Mouse (Mus musculus) thymus, adult 2 months (tissue): ENCODE measurements around the gene Msi2.

ENCODE experiments used
- CTCF ChIP-seq: fragments of 200-500 bp; IDR thresholded peaks from 2 replicates; pipeline ENCODE4 v1.5.1; 2012; ENCODE audit warnings: mild to moderate bottlenecking, control low read depth, low read length, moderate library complexity, borderline replicate concordance; ENCODE audit not compliant: control insufficient read depth, poor library complexity, insufficient read depth; ENCODE audit errors: extremely low read depth
- POLR2A ChIP-seq: fragments of 200-500 bp; IDR thresholded peaks from 2 replicates; pipeline ENCODE4 v1.6.1; 2012; ENCODE audit warnings: mild to moderate bottlenecking, low read length, control low read depth, moderate library complexity; ENCODE audit not compliant: control insufficient read depth, poor library complexity, insufficient read depth; ENCODE audit errors: extremely low read depth

DNA sequence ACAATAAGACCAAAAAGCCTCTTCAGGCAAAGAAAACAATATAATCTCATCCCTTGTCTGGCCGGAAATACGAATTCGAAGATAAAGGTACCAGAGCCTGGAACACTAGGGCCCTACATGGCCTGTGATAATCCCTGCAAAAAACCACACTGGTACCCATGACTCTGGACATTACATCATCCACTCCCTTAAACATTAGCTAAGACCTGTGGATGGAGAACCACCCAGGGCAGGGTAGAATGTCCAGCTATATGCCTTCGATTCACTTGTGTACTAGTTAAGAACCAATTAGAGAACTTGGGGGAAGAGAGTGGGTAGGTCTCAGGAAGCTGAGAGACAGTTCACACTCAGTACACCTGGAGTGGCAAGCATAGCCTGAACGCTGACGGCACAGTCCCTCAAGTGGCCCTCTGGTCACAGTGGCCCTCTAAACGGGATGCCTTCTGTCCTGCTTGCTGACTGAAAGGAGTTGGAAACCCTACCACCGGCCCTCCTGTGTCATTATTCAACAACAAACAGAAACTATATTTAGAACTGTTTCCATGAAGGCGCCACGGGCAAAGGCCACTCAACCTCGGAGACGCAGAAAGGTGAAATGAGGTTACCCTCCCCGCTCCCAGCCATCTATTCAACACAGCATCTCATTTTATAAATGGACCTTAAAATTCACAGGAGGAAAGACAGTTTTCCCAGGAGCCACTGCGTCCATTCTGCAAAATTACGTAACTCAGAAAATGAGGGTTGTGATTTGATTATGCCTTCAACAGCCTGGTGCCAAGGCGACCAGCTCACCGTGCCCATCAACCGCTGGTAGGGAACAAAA, 63.7 kb downstream of the Msi2 start:
- TF ChIP-seq CTCF (no peak), POLR2A (no peak)
